Mouse (Mus musculus) B cell, adult (primary cell): ENCODE data around the gene Cldn34b3. TPM values are rescaled to one million over a fixed set of nuclear protein-coding genes. Genes with fewer than 3 reads are reported as not detected.

Experiments
- total RNA-seq: library from RNA; stranded (reverse); gene quantifications from 4 replicates; pipeline ENCODE4 v1.2.4, GENCODE M21; 2023; ENCODE audit not compliant: inconsistent age

Gene Cldn34b3
- not detected in 4 replicates for total RNA-seq

DNA sequence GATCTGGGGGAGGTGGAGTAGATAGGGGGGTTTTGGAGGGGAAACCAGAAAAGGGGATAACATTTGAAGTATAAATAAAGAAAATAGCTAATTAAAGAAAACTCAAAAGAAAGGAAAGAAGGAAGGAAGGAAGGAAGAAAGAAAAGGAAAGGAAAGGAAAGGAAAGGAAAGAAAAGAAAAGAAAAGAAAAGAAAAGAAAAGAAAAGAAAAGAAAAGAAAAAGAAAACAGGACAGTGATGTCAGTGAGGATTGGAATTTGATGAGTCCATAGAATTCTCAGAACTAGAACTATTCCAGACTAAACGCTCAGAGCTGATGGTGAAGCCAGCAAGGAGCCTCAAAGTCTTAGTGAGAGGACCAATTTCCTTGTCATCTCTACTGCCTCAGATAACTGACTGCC lies at the start of gene Cldn34b3:
Gene Cldn34b3, plus strand, starts transcription at position 301 of the 400 bp plus-strand sequence.

Other genes starting within 250 kb of the Cldn34b3 start
- not detected in 4 replicates for gene Cldn34b4, start 129.0 kb downstream of the Cldn34b3 start, total RNA-seq